Mouse (Mus musculus): ENCODE data around the gene Teddm1b. TPM values are rescaled to one million over a fixed set of nuclear protein-coding genes. Genes with fewer than 3 reads are reported as not detected.

Gene Teddm1b
- polyA plus RNA-seq, 1 experiment from 2014 or later, result 0.55 TPM

DNA sequence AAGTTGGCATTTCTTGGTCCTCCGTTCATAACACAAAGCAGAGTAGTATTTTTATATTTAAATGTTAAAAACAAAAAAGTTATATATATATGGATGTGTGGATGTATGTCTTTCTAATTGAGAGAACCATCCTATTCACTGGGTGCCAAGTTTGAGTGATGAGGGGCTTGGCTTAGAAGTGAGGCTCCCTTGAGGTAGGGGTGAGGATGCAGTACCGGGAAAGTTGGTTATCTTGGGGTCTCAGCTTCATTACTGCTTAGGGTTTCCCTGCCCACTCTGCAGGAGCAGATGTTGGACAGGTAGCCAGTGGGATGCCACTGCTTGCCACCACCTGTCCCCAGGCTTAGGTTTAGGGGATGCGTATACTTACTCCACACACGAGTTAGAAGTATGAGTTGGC is 34.6 kb downstream of the Teddm1b start:
- no peak for ATAC-seq
- WGBS, result 84% methylated on average over 4 of the region's 4 CpGs
- Histone ChIP-seq H3K27ac (ENCODE audit: low read depth, low read length) (no peak overlapping the region), H3K9ac (ENCODE audit: low read length) (no peak overlapping the region), H3K4me2 (ENCODE audit: low read length) (no peak overlapping the region), H3K36me3 (ENCODE audit: control insufficient read depth, insufficient read depth, low read length) (peaks cover 72% of the 10 kb centered on the region), H3K4me1 (ENCODE audit: control insufficient read depth, insufficient read depth, low read length) (no peaks in the 10 kb centered on the region), H3K4me3 (ENCODE audit: low read depth, low read length) (no peak overlapping the region), H3K27me3 (replicated peaks; ENCODE audit: control insufficient read depth, insufficient read depth, low read length) (no peaks in the 10 kb centered on the region), H3K9me3 (replicated peaks; ENCODE audit: control insufficient read depth, low read length) (no peaks in the 10 kb centered on the region)
- DNase-seq (ENCODE audit: low spot score), result no peak

- Histone ChIP-seq H3K4me1 (ENCODE audit: control insufficient read depth, insufficient read depth, low read length) (no peaks in the 10 kb centered on the region), H3K9ac (ENCODE audit: low read length) (no peak overlapping the region), H3K9me3 (replicated peaks; ENCODE audit: control insufficient read depth, low read length) (no peaks in the 10 kb centered on the region), H3K36me3 (ENCODE audit: control insufficient read depth, insufficient read depth, low read length) (peaks cover 65% of the 10 kb centered on the region), H3K4me2 (ENCODE audit: low read length) (no peak overlapping the region), H3K4me3 (ENCODE audit: low read depth, low read length) (no peak overlapping the region), H3K27me3 (replicated peaks; ENCODE audit: control insufficient read depth, insufficient read depth, low read length) (no peaks in the 10 kb centered on the region), H3K27ac (ENCODE audit: low read depth, low read length) (no peak overlapping the region)
- ATAC-seq (no peak), DNase-seq (ENCODE audit: low spot score) (no peak)
- WGBS, result 91% methylated on average over 10 of the region's 10 CpGs
Measured at GRCm38 (mm10) chr1:153909213-153909962, 35.2 kb downstream of the Teddm1b start.

- Histone ChIP-seq H3K27me3 (replicated peaks; ENCODE audit: control insufficient read depth, insufficient read depth, low read length) (no peaks in the 10 kb centered on the region), H3K4me2 (ENCODE audit: low read length) (no peak overlapping the region), H3K36me3 (ENCODE audit: control insufficient read depth, insufficient read depth, low read length) (peaks cover 60% of the 10 kb centered on the region), H3K27ac (ENCODE audit: low read depth, low read length) (no peak overlapping the region), H3K9ac (ENCODE audit: low read length) (no peak overlapping the region), H3K9me3 (replicated peaks; ENCODE audit: control insufficient read depth, low read length) (no peaks in the 10 kb centered on the region), H3K4me3 (ENCODE audit: low read depth, low read length) (no peak overlapping the region), H3K4me1 (ENCODE audit: control insufficient read depth, insufficient read depth, low read length) (no peaks in the 10 kb centered on the region)
- ATAC-seq, result no peak
- WGBS, result 94% methylated on average over 9 of the region's 9 CpGs
- DNase-seq (ENCODE audit: low spot score), result no peak
Measured at GRCm38 (mm10) chr1:153909963-153910291, 35.8 kb downstream of the Teddm1b start.

DNA sequence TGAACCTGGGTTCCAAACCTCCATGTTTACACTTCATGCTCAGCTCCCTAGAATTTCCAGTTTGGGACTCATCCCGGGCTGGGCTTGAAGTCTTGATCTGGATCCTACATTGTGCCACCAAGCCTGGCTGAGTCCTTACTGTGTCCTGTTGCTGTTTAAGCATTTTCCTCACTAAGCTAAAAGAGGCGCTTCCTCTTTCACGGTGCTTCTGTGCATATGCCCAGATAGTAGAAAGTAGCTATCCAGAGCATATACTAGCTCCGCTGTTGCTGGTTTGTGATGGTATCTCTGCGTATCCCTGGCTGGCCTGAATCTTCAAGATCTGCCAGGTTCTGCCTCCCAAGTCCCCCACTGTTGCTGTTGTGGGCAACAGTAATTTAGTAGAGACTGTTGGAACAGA is 36.3 kb downstream of the Teddm1b start:
- Histone ChIP-seq H3K4me2 (ENCODE audit: low read length) (no peak overlapping the region), H3K4me3 (ENCODE audit: low read depth, low read length) (no peak overlapping the region), H3K27me3 (replicated peaks; ENCODE audit: control insufficient read depth, insufficient read depth, low read length) (no peaks in the 10 kb centered on the region), H3K27ac (ENCODE audit: low read depth, low read length) (no peak overlapping the region), H3K36me3 (ENCODE audit: control insufficient read depth, insufficient read depth, low read length) (peaks cover 55% of the 10 kb centered on the region), H3K9me3 (replicated peaks; ENCODE audit: control insufficient read depth, low read length) (no peaks in the 10 kb centered on the region), H3K9ac (ENCODE audit: low read length) (no peak overlapping the region), H3K4me1 (ENCODE audit: control insufficient read depth, insufficient read depth, low read length) (no peaks in the 10 kb centered on the region)
- DNase-seq (ENCODE audit: low spot score) (no peak), ATAC-seq (no peak)
- 95% methylated on average over 5 of the region's 5 CpGs for WGBS

DNA sequence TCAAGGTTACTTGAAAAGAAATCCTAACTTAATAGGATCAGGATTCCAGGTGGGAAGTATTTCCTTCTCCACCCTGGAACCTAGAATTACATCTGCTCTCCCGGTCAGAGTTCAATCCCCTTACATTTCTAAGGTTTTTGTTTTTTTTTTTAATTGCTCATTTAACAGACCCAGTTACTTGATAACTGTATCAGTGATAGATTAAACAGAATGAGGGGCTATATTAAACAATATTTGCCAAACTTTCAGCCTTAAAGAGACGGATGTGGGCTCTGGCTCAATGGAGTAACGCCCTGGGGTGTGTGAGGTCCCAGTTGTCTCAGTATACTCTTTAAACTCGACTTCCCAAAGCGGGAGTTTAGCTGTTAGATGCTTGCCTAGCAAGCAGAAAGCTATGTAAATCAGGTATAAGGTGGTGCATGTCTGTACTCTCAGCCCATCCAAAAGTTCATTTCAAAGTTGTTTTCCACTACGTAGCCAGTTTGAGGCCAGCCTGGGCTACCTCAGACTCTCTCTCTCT is 37.2 kb downstream of the Teddm1b start:
- WGBS, result 86% methylated on average over 6 of the region's 6 CpGs
- no peak overlapping the region for H3K4me2 ChIP-seq (ENCODE audit: low read length)
- no peak overlapping the region for H3K27ac ChIP-seq (ENCODE audit: low read depth, low read length)
- H3K27me3 ChIP-seq (replicated peaks; ENCODE audit: control insufficient read depth, insufficient read depth, low read length), result no peaks in the 10 kb centered on the region
- no peak for ATAC-seq
- H3K9me3 ChIP-seq (replicated peaks; ENCODE audit: control insufficient read depth, low read length), result no peaks in the 10 kb centered on the region
- H3K4me1 ChIP-seq (ENCODE audit: control insufficient read depth, insufficient read depth, low read length), result no peaks in the 10 kb centered on the region
- H3K36me3 ChIP-seq (ENCODE audit: control insufficient read depth, insufficient read depth, low read length), result peaks cover 46% of the 10 kb centered on the region
- no peak overlapping the region for H3K9ac ChIP-seq (ENCODE audit: low read length)
- no peak overlapping the region for H3K4me3 ChIP-seq (ENCODE audit: low read depth, low read length)
- no peak for DNase-seq (ENCODE audit: low spot score)

- DNase-seq (ENCODE audit: low spot score), result no peak
- Histone ChIP-seq H3K27me3 (replicated peaks; ENCODE audit: control insufficient read depth, insufficient read depth, low read length) (no peaks in the 10 kb centered on the region), H3K36me3 (ENCODE audit: control insufficient read depth, insufficient read depth, low read length) (peaks cover 20% of the 10 kb centered on the region), H3K4me3 (ENCODE audit: low read depth, low read length) (no peak overlapping the region), H3K9ac (ENCODE audit: low read length) (no peak overlapping the region), H3K4me1 (ENCODE audit: control insufficient read depth, insufficient read depth, low read length) (no peaks in the 10 kb centered on the region), H3K9me3 (replicated peaks; ENCODE audit: control insufficient read depth, low read length) (no peaks in the 10 kb centered on the region), H3K27ac (ENCODE audit: low read depth, low read length) (no peak overlapping the region), H3K4me2 (ENCODE audit: low read length) (no peak overlapping the region)
- WGBS, result 93% methylated on average over 3 of the region's 3 CpGs
- no peak for ATAC-seq
Measured at GRCm38 (mm10) chr1:153913869-153914268, 39.7 kb downstream of the Teddm1b start.

- ATAC-seq (no peak), DNase-seq (ENCODE audit: low spot score) (no peak)
- H3K27ac ChIP-seq (ENCODE audit: low read depth, low read length), result no peak overlapping the region
- no peak overlapping the region for H3K4me3 ChIP-seq (ENCODE audit: low read depth, low read length)
- WGBS, result 70% methylated on average over 3 of the region's 3 CpGs
- no peaks in the 10 kb centered on the region for H3K9me3 ChIP-seq (replicated peaks; ENCODE audit: control insufficient read depth, low read length)
- no peaks in the 10 kb centered on the region for H3K27me3 ChIP-seq (replicated peaks; ENCODE audit: control insufficient read depth, insufficient read depth, low read length)
- H3K4me2 ChIP-seq (ENCODE audit: low read length), result no peak overlapping the region
- H3K36me3 ChIP-seq (ENCODE audit: control insufficient read depth, insufficient read depth, low read length), result no peaks in the 10 kb centered on the region
- H3K4me1 ChIP-seq (ENCODE audit: control insufficient read depth, insufficient read depth, low read length), result no peaks in the 10 kb centered on the region
- no peak overlapping the region for H3K9ac ChIP-seq (ENCODE audit: low read length)
Measured at GRCm38 (mm10) chr1:153918521-153919206, 44.5 kb downstream of the Teddm1b start.

DNA sequence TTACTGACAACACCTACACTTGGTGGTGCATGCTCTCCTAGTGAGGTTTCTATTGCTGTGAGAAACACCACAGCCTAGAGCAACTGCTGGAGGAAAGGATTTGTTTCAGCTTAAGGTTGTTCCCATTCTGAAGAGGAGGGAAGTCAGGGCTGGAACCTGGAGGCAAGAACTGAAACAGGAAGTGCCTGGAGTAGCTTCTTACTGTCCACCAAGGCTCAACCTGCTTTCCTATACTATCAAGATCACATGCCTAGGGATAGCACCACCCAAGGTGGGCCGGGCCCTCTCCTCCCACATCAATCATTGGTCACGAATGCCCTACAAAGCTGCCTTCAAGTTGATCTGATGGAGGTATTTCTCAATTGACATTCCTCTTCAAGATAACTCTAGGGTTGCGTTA is 47.5 kb downstream of the Teddm1b start:
- no peaks in the 10 kb centered on the region for H3K9me3 ChIP-seq (replicated peaks; ENCODE audit: control insufficient read depth, low read length)
- H3K27me3 ChIP-seq (replicated peaks; ENCODE audit: control insufficient read depth, insufficient read depth, low read length), result no peaks in the 10 kb centered on the region
- H3K9ac ChIP-seq (ENCODE audit: low read length), result no peak overlapping the region
- no peaks in the 10 kb centered on the region for H3K4me1 ChIP-seq (ENCODE audit: control insufficient read depth, insufficient read depth, low read length)
- DNase-seq (ENCODE audit: low spot score) (no peak), ATAC-seq (no peak)
- WGBS, result 99% methylated on average over 3 of the region's 3 CpGs
- no peaks in the 10 kb centered on the region for H3K36me3 ChIP-seq (ENCODE audit: control insufficient read depth, insufficient read depth, low read length)
- no peak overlapping the region for H3K4me2 ChIP-seq (ENCODE audit: low read length)
- H3K27ac ChIP-seq (ENCODE audit: low read depth, low read length), result no peak overlapping the region
- no peak overlapping the region for H3K4me3 ChIP-seq (ENCODE audit: low read depth, low read length)

GRCm38 (mm10) chr1:153922571-153923021 is 48.5 kb downstream of the Teddm1b start:
- ATAC-seq (no peak), DNase-seq (ENCODE audit: low spot score) (no peak)
- Histone ChIP-seq H3K36me3 (ENCODE audit: control insufficient read depth, insufficient read depth, low read length) (no peaks in the 10 kb centered on the region), H3K27ac (ENCODE audit: low read depth, low read length) (no peak overlapping the region), H3K4me1 (ENCODE audit: control insufficient read depth, insufficient read depth, low read length) (no peaks in the 10 kb centered on the region), H3K27me3 (replicated peaks; ENCODE audit: control insufficient read depth, insufficient read depth, low read length) (no peaks in the 10 kb centered on the region), H3K9ac (ENCODE audit: low read length) (no peak overlapping the region), H3K9me3 (replicated peaks; ENCODE audit: control insufficient read depth, low read length) (no peaks in the 10 kb centered on the region), H3K4me3 (ENCODE audit: low read depth, low read length) (no peak overlapping the region), H3K4me2 (ENCODE audit: low read length) (no peak overlapping the region)
- WGBS, result 64% methylated on average over 5 of the region's 5 CpGs

Measured in forebrain, embryonic 14.5 days (tissue).